Mouse (Mus musculus): ENCODE measurements around the gene Pdcd7.

DNA sequence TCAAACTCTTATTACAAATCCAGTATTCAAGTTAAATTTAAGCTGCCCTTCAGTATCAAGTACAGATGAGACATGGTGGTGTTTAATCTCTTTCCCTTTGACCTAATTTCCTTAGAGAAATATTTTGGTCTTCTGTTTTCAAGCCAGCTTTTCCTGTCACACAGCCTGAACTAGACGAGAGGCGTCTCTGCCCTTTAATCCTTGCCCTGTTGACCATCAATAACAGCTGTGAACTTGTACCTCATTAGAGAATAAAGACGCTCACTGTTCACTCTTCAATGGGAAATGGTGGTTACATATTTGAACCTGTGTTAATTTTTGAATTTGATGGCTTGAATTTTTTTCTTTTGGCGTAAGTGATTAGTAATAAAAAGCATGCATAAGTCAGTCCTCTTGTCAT lies 41.6 kb upstream of the Pdcd7 start:
- no peak for TF ChIP-seq POLR2A (IDR thresholded peaks at IDR 0.05; ENCODE audit: low read depth, low read length)
- no peak for TF ChIP-seq CTCF (IDR thresholded peaks at IDR 0.05; ENCODE audit: extremely low read depth, insufficient read depth, insufficient read length, insufficient replicate concordance)
